Mouse (Mus musculus) right cerebral cortex, adult 18-20 months (tissue): ENCODE results near the gene Crim1.

Experiments used
- DNase-seq: peaks from one replicate; pipeline ENCODE4 v3.0.0; 2022; ENCODE audit warnings: mixed read lengths

The Crim1 gene

GRCm38 (mm10) chr17:78291030-78291429 lies 91.0 kb downstream of the Crim1 start:
- DNase-seq, result no peak

GRCm38 (mm10) chr17:78292301-78292700 lies 92.3 kb downstream of the Crim1 start:
- DNase-seq, result no peak

GRCm38 (mm10) chr17:78292827-78293488 lies 92.9 kb downstream of the Crim1 start:
- peak; percentile 25 for DNase-seq

- DNase-seq, result no peak
Measured at GRCm38 (mm10) chr17:78295979-78296378, 95.9 kb downstream of the Crim1 start.

- DNase-seq, result no peak
Measured at GRCm38 (mm10) chr17:78298140-78298539, 98.1 kb downstream of the Crim1 start.

- no peak for DNase-seq
Measured at GRCm38 (mm10) chr17:78298967-78299540, 99.0 kb downstream of the Crim1 start.

- DNase-seq, result no peak
Measured at GRCm38 (mm10) chr17:78303053-78303452, 103.0 kb downstream of the Crim1 start.

GRCm38 (mm10) chr17:78304059-78304458 lies 104.0 kb downstream of the Crim1 start:
- DNase-seq, result peak; percentile 31

- no peak for DNase-seq
Measured at GRCm38 (mm10) chr17:78306434-78306833, 106.4 kb downstream of the Crim1 start.

- DNase-seq, result no peak
Measured at GRCm38 (mm10) chr17:78308221-78308620, 108.2 kb downstream of the Crim1 start.

GRCm38 (mm10) chr17:78313006-78313405 lies 113.0 kb downstream of the Crim1 start:
- DNase-seq, result peak; percentile 28

GRCm38 (mm10) chr17:78313612-78314011 lies 113.6 kb downstream of the Crim1 start:
- no peak for DNase-seq

GRCm38 (mm10) chr17:78315659-78316058 lies 115.6 kb downstream of the Crim1 start:
- no peak for DNase-seq

- no peak for DNase-seq
Measured at GRCm38 (mm10) chr17:78317381-78317780, 117.3 kb downstream of the Crim1 start.

GRCm38 (mm10) chr17:78318810-78319209 lies 118.8 kb downstream of the Crim1 start:
- no peak for DNase-seq

- DNase-seq, result no peak
Measured at GRCm38 (mm10) chr17:78321216-78321835, 121.3 kb downstream of the Crim1 start.

- no peak for DNase-seq
Measured at GRCm38 (mm10) chr17:78322369-78323335, 122.6 kb downstream of the Crim1 start.

GRCm38 (mm10) chr17:78325761-78326332 lies 125.8 kb downstream of the Crim1 start:
- DNase-seq, result no peak

GRCm38 (mm10) chr17:78326381-78326780 lies 126.3 kb downstream of the Crim1 start:
- no peak for DNase-seq

- no peak for DNase-seq
Measured at GRCm38 (mm10) chr17:78327187-78327586, 127.1 kb downstream of the Crim1 start.

- DNase-seq, result no peak
Measured at GRCm38 (mm10) chr17:78328287-78328686, 128.2 kb downstream of the Crim1 start.

GRCm38 (mm10) chr17:78331438-78331837 lies 131.4 kb downstream of the Crim1 start:
- DNase-seq, result no peak

- DNase-seq, result peak; percentile 12
Measured at GRCm38 (mm10) chr17:78333275-78333674, 133.2 kb downstream of the Crim1 start.
